Mouse (Mus musculus) liver, postnatal 0 days (tissue): Measurements from ENCODE around the gene Drosha.
"Not testable (repeated sequence)": the region's sequence is repeated elsewhere in the genome, so short reads cannot be mapped to it uniquely, and the experiment has no call there.

Experiments used
- CTCF ChIP-seq: sonication (generic); IDR thresholded peaks from 2 replicates; pipeline ENCODE4 v1.5.1; 2016; ENCODE audit warnings: antibody characterized with exemption, low read depth
- EP300 ChIP-seq: IDR thresholded peaks from 2 replicates; pipeline ENCODE4 v1.6.1; 2016; ENCODE audit warnings: antibody characterized with exemption, low read depth, mild to moderate bottlenecking

DNA sequence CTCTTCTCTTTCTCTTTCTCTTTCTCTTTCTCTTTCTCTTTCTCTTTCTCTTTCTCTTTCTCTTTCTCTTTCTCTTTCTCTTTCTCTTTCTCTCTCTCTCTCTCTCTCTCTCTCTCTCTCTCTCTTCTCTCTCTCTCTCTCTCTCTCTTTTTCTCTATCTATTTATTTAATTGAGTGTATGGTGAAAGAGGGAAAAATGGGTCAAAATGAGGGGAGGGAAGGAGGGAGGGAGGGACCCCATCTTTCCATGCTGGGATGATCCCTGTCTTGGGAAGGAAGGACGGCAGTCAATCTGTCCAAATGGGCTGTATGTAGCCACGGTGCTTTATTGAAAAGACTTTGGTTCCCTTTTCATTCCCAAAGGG is 23.5 kb upstream of the Drosha start:
- TF ChIP-seq CTCF, EP300: not testable (repeated sequence)
